Mouse (Mus musculus) G1E (cell line): ENCODE measurements at regions not wholly inside any gene's neighbourhood (a gene's known extent, or its start where the extent isn't known, plus 50 kb on each side); places are given as distances from the start of the nearest gene placed in this dataset.

Experiments
- CTCF ChIP-seq: IDR thresholded peaks from 2 replicates; pipeline ENCODE4 v1.5.1; 2012; ENCODE audit warnings: low read depth, low read length, inconsistent platforms, mixed read lengths
- GATA1 ChIP-seq: IDR thresholded peaks from 2 replicates; pipeline ENCODE4 v1.6.1; 2012; ENCODE audit warnings: borderline replicate concordance, low read length, inconsistent platforms, mixed read lengths
- GATA2 ChIP-seq: IDR thresholded peaks from 2 replicates; pipeline ENCODE4 v1.6.1; 2012; ENCODE audit warnings: low read depth, low read length, inconsistent platforms, borderline replicate concordance
- POLR2AphosphoS5 ChIP-seq: IDR thresholded peaks from 2 replicates; pipeline ENCODE4 v1.6.1; 2012; ENCODE audit warnings: low read depth, low read length, inconsistent platforms; ENCODE audit not compliant: insufficient replicate concordance
- TAL1 ChIP-seq: conservative IDR thresholded peaks from 2 replicates; pipeline ENCODE4 v1.6.1; 2012; ENCODE audit warnings: low read depth, low read length, inconsistent platforms, mixed read lengths

DNA sequence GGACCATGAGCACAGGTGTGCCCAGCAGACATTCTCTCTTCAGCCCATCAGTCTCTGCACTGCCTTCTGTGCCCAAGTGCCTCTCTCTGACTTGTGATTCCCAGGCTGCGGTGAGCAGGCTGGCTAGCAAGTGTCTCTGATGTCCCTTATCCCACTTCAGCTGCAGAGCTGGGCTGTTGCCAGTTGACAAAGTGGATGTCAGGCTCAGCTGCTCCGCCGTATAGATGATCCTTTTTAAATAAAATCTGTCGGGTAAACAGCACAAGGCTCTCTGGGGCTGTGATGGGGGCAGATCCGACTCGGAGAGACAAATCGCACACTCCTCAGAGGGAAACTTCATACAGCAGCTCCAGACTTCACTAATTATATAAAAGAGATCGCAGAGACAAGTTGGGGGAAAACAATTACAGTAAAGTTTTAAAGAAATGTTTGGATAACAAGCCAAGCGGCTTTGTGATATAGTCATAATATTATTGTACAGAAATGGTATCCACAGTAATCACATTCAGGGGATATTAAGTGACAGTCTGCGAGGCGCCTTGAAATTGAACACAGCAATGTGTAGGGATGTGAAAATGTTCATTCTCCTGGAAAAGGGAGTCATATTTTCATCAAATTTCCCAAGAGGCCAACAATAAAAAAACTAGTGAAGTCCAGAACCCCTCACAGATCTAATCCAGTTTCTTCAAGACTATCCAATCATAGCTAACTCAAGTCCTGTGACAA lies 59.2 kb upstream of the Exoc4 start:
- TF ChIP-seq TAL1 (no peak), GATA2 (no peak), CTCF (no peak), GATA1 (no peak), POLR2AphosphoS5 (no peak)
